ENCODE assay signal across 14 mouse cellular contexts in the genomic region with DNA sequence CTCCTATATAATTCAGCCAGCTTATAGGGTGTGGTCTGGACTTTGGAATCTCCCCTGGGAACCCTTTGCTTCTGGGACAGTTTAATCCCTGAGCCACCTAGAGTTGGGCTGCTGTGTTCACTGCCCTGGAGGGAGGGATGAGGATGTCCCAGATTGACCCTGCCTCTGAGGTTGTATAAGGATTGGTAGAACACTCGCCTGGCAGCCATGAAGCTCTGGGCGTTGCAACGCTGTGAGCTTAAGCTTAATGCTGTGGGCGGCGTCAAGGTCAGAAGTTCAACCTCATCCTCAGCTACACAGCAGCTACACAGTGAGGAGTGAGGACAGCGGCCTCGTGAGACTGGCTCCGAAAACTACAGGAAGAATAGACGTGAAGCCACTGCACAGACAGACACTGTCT. TPM values are rescaled to one million over a fixed set of nuclear protein-coding genes. Genes with fewer than 3 reads are reported as not detected.
DNase-seq lines count a peak whose midpoint lies in the region; ATAC-seq and TF ChIP-seq lines count a peak whose summit lies in the region.
"Had no signal": no experiment of that assay in that cellular context is flagged by ENCODE, and none has a peak within 500 bp of the region (broad histone marks: within the 10 kb centered on the region; RNA-seq: fewer than 3 reads in every experiment).

No protein-coding gene starts in this region.

- no peaks in the 10 kb centered on the region for H3K9me3 ChIP-seq in stomach, embryonic 16.5 days (replicated peaks; ENCODE audit: control insufficient read depth, low read length)
- H3K9me3 ChIP-seq in embryonic facial prominence, embryonic 10.5 days, result no peaks in the 10 kb centered on the region
- H3K9me3 ChIP-seq: liver, embryonic 15.5 days had no signal

- H3K27ac ChIP-seq in stomach, embryonic 16.5 days (ENCODE audit: low read length), result no peak overlapping the region
- no peak overlapping the region for H3K27ac ChIP-seq in embryonic facial prominence, embryonic 10.5 days (replicated peaks)
- no peak overlapping the region for H3K27ac ChIP-seq in left cerebral cortex, adult 2 months
- H3K27ac ChIP-seq: liver, embryonic 15.5 days had no signal

- no peak overlapping the region for H3K4me2 ChIP-seq in stomach, embryonic 16.5 days (ENCODE audit: low read depth, low read length)
- H3K4me2 ChIP-seq: liver, embryonic 15.5 days had no signal

- peak; percentile 41 for DNase-seq in gastrocnemius, adult 18-20 months (ENCODE audit: low spot score)
- no peak for DNase-seq in gastrocnemius, adult 8-10 months (ENCODE audit: low spot score in 2 of 2)
- peak; percentile 16 for DNase-seq in lung, postnatal 10 days
- DNase-seq in lung, postnatal 25 days (ENCODE audit: low spot score), result no peak
- DNase-seq in kidney, adult 8-10 months, result peak; percentile 23 to 49
- no peak for DNase-seq in embryonic facial prominence, embryonic 10.5 days (ENCODE audit: low spot score)
- DNase-seq in left cerebral cortex, adult 2 months (ENCODE audit: extremely low spot score in 1 of 2, low spot score in 2 of 2), result no peak
- DNase-seq: cerebellum, postnatal 25 days; thymus, postnatal 25 days had no signal

- H3K9ac ChIP-seq in stomach, embryonic 16.5 days (ENCODE audit: low read length), result no peak overlapping the region
- H3K9ac ChIP-seq: liver, embryonic 15.5 days had no signal

- peak; percentile 47; the same call in 1 of the 2 replicates for ATAC-seq in stomach, embryonic 16.5 days (ENCODE audit: insufficient read depth, low FRiP score)

- 47% methylated on average over 9 of the region's 9 CpGs for WGBS in stomach, embryonic 16.5 days
- WGBS in embryonic facial prominence, embryonic 10.5 days, result 75% methylated on average over 9 of the region's 9 CpGs

- H3K27me3 ChIP-seq in stomach, embryonic 16.5 days (ENCODE audit: control insufficient read depth, insufficient read depth, low read length), result no peaks in the 10 kb centered on the region
- H3K27me3 ChIP-seq in embryonic facial prominence, embryonic 10.5 days (replicated peaks; ENCODE audit: low read depth, poor library complexity, severe bottlenecking), result no peaks in the 10 kb centered on the region
- H3K27me3 ChIP-seq: liver, embryonic 15.5 days had no signal

- H3K4me3 ChIP-seq in stomach, embryonic 16.5 days (replicated peaks; ENCODE audit: low read length), result no peak overlapping the region
- no peak overlapping the region for H3K4me3 ChIP-seq in embryonic facial prominence, embryonic 10.5 days
- no peak overlapping the region for H3K4me3 ChIP-seq in left cerebral cortex, adult 2 months
- H3K4me3 ChIP-seq: liver, embryonic 15.5 days had no signal

- intact Hi-C loops in left cerebral cortex, adult 2 months (cut with DNase I), result no loop called here

- TF ChIP-seq CTCF in left cerebral cortex, adult 2 months (IDR thresholded peaks at IDR 0.05), result no peak

- peaks cover 9% of the 10 kb centered on the region for H3K4me1 ChIP-seq in stomach, embryonic 16.5 days (ENCODE audit: control insufficient read depth, insufficient read depth, low read length)
- peaks cover 34% of the 10 kb centered on the region for H3K4me1 ChIP-seq in embryonic facial prominence, embryonic 10.5 days

- H3K36me3 ChIP-seq in stomach, embryonic 16.5 days (ENCODE audit: control insufficient read depth, insufficient read depth, low read length), result no peaks in the 10 kb centered on the region
- peaks cover 49% of the 10 kb centered on the region for H3K36me3 ChIP-seq in embryonic facial prominence, embryonic 10.5 days (replicated peaks)
- H3K36me3 ChIP-seq: G1E; liver, embryonic 15.5 days had no signal

RNA-seq across cellular contexts. Expression of a gene that starts 19.6 kb away (rescaled TPM):
- 100 to 1,000 TPM; 163 to 166 TPM for total RNA-seq in gastrocnemius, adult 18-20 months (2021)
- total RNA-seq in gastrocnemius, adult 8-10 months (2022), result 100 to 1,000 TPM; 149 to 182 (median 166) TPM
- 9.0 and 11.1 TPM in 2 replicates for polyA plus RNA-seq in stomach, embryonic 16.5 days (2015; fragmentation: Nextera tagmentation; extraction: Ambion mirVana)
- polyA plus RNA-seq in embryonic facial prominence, embryonic 10.5 days (2016; fragmentation: Nextera tagmentation; extraction: Ambion mirVana), result 11.9 and 13.1 TPM in 2 replicates
- total RNA-seq in left cerebral cortex, adult 2 months (2021), result 10 to 100 TPM; 35.6 to 45.0 TPM

RNA-seq across cellular contexts. Expression of a gene that starts 34.8 kb away (rescaled TPM):
- total RNA-seq in gastrocnemius, adult 18-20 months (2021), result not detected
- total RNA-seq in gastrocnemius, adult 8-10 months (2022), result not detected
- 0.18 TPM in 1 of 2 replicates, not detected in the other for polyA plus RNA-seq in stomach, embryonic 16.5 days (2015; fragmentation: Nextera tagmentation; extraction: Ambion mirVana)
- polyA plus RNA-seq in embryonic facial prominence, embryonic 10.5 days (2016; fragmentation: Nextera tagmentation; extraction: Ambion mirVana), result not detected in 2 replicates
- total RNA-seq in left cerebral cortex, adult 2 months (2021), result not detected
- total RNA-seq: G1E; heart, postnatal 14 days; megakaryocyte-erythroid progenitor cell, adult 5-6 weeks had no signal
- polyA plus RNA-seq: G1E; liver, embryonic 15.5 days had no signal

RNA-seq across cellular contexts. Expression of a gene that starts 42.7 kb away (rescaled TPM):
- total RNA-seq in gastrocnemius, adult 18-20 months (2021), result 1 to 10 TPM; 1.6 to 2.7 TPM
- 1 to 10 TPM in 3 of 4 experiments, under 1 TPM in 1; 0.99 to 2.6 (median 2.2) TPM for total RNA-seq in gastrocnemius, adult 8-10 months (2022)
- polyA plus RNA-seq in stomach, embryonic 16.5 days (2015; fragmentation: Nextera tagmentation; extraction: Ambion mirVana), result 51.8 and 52.4 TPM in 2 replicates
- 42.4 and 45.1 TPM in 2 replicates for polyA plus RNA-seq in embryonic facial prominence, embryonic 10.5 days (2016; fragmentation: Nextera tagmentation; extraction: Ambion mirVana)
- total RNA-seq in left cerebral cortex, adult 2 months (2021), result 10 to 100 TPM; 18.9 to 21.3 TPM

RNA-seq across cellular contexts. Expression of a gene that starts 42.9 kb away (rescaled TPM):
- total RNA-seq in gastrocnemius, adult 18-20 months (2021), result 10 to 100 TPM; 46.6 to 47.1 TPM
- total RNA-seq in gastrocnemius, adult 8-10 months (2022), result 10 to 100 TPM; 47.8 to 60.7 (median 55.5) TPM
- polyA plus RNA-seq in stomach, embryonic 16.5 days (2015; fragmentation: Nextera tagmentation; extraction: Ambion mirVana), result 115 and 120 TPM in 2 replicates
- polyA plus RNA-seq in embryonic facial prominence, embryonic 10.5 days (2016; fragmentation: Nextera tagmentation; extraction: Ambion mirVana), result 147 and 155 TPM in 2 replicates
- 10 to 100 TPM; 62.1 to 64.1 TPM for total RNA-seq in left cerebral cortex, adult 2 months (2021)

Comparison
In these comparisons a context has a peak if more than half of its experiments do, and no peak if none do; other contexts are left out.
1. DNase-seq: peak in gastrocnemius, adult 18-20 months (single experiment), lung, postnatal 10 days (single experiment) and kidney, adult 8-10 months (2 of 2); none in gastrocnemius, adult 8-10 months (0 of 2), lung, postnatal 25 days (single experiment), embryonic facial prominence, embryonic 10.5 days (single experiment) and left cerebral cortex, adult 2 months (0 of 2).
2. RNA of a gene that starts 42.7 kb away (total RNA-seq): 18.9 to 21.3 TPM in left cerebral cortex, adult 2 months; 1.6 to 2.7 TPM in gastrocnemius, adult 18-20 months and 0.99 to 2.6 TPM in gastrocnemius, adult 8-10 months; every median in the first group is over 4 times any median in the second.